8 mouse cellular contexts compared by ENCODE assay signal in genomic region chr17:35439295-35439747, GRCm38 (mm10). TPM values are rescaled to one million over a fixed set of nuclear protein-coding genes. Genes with fewer than 3 reads are reported as not detected.
DNase-seq lines count a peak whose midpoint lies in the region; ATAC-seq and TF ChIP-seq lines count a peak whose summit lies in the region.
"Not testable (repeated sequence)": the region's sequence is repeated elsewhere in the genome, so short reads cannot be mapped to it uniquely, and the experiment has no call there.

No protein-coding gene starts in this region.

- peak overlapping the region; percentile 49 for H3K9ac ChIP-seq in hindbrain, embryonic 15.5 days
- peak overlapping the region; percentile 26; the same call in 1 of the 2 replicates for H3K9ac ChIP-seq in lung, embryonic 15.5 days
- H3K9ac ChIP-seq in neural tube, embryonic 14.5 days (replicated peaks; ENCODE audit: low read depth, low read length): peak overlapping the region; percentile 54

- H3K27ac ChIP-seq in hindbrain, embryonic 15.5 days (replicated peaks); layer of hippocampus, adult 2 months; lung, embryonic 15.5 days; neural tube, embryonic 14.5 days (ENCODE audit: low read depth, low read length): not testable (repeated sequence)

- TF ChIP-seq CTCF in layer of hippocampus, adult 2 months (conservative IDR thresholded peaks at IDR 0.05): not testable (repeated sequence)

- H3K27me3 ChIP-seq in hindbrain, embryonic 15.5 days: peaks cover 10% of the 10 kb centered on the region; the same call in 1 of the 2 replicates
- H3K27me3 ChIP-seq in lung, embryonic 15.5 days: peaks cover 21% of the 10 kb centered on the region
- H3K27me3 ChIP-seq in neural tube, embryonic 14.5 days (ENCODE audit: control insufficient read depth, insufficient read depth, low read length): not testable (repeated sequence)

- peak; percentile 40 for DNase-seq in R1 (ENCODE audit: low read depth, low spot score)
- DNase-seq in embryo, embryonic 11 days: peak; percentile 50
- peak; percentile 29 for DNase-seq in gastrocnemius, postnatal 10 days
- not testable (repeated sequence) for DNase-seq in layer of hippocampus, adult 2 months (ENCODE audit: low spot score in 2 of 2)
- DNase-seq in urinary bladder, postnatal 14 days (ENCODE audit: low spot score): peak; percentile 16

- H3K9me3 ChIP-seq in hindbrain, embryonic 15.5 days; lung, embryonic 15.5 days; neural tube, embryonic 14.5 days (ENCODE audit: control insufficient read depth, low read length): not testable (repeated sequence)

- H3K4me1 ChIP-seq in hindbrain, embryonic 15.5 days (replicated peaks); lung, embryonic 15.5 days; neural tube, embryonic 14.5 days (ENCODE audit: control insufficient read depth, insufficient read depth, low read length): not testable (repeated sequence)

- 2% methylated on average over 46 of the region's 48 CpGs for WGBS in hindbrain, embryonic 15.5 days
- 1% methylated on average over 46 of the region's 48 CpGs for WGBS in lung, embryonic 15.5 days
- under 1% methylated on average over 41 of the region's 48 CpGs for WGBS in neural tube, embryonic 14.5 days

- H3K36me3 ChIP-seq in hindbrain, embryonic 15.5 days; lung, embryonic 15.5 days; neural tube, embryonic 14.5 days (ENCODE audit: control insufficient read depth, insufficient read depth, low read length): not testable (repeated sequence)

- H3K4me3 ChIP-seq in hindbrain, embryonic 15.5 days: peak overlapping the region; percentile 46
- peak overlapping the region; percentile 54 for H3K4me3 ChIP-seq in layer of hippocampus, adult 2 months
- H3K4me3 ChIP-seq in lung, embryonic 15.5 days: peak overlapping the region; percentile 40
- peak overlapping the region; percentile 41 for H3K4me3 ChIP-seq in neural tube, embryonic 14.5 days (ENCODE audit: low read depth, low read length)

- peak overlapping the region; percentile 86 for H3K4me2 ChIP-seq in hindbrain, embryonic 15.5 days
- H3K4me2 ChIP-seq in lung, embryonic 15.5 days: peak overlapping the region; percentile 87
- H3K4me2 ChIP-seq in neural tube, embryonic 14.5 days (ENCODE audit: low read depth, low read length): peak overlapping the region; percentile 84

- ATAC-seq in hindbrain, embryonic 15.5 days (ENCODE audit: low FRiP score, low read depth): peak; percentile 76
- peak; percentile 35; the same call in 1 of the 2 replicates for ATAC-seq in lung, embryonic 15.5 days (ENCODE audit: borderline replicate concordance, extremely low read depth, low FRiP score, low TSS enrichment)
- ATAC-seq in neural tube, embryonic 14.5 days (ENCODE audit: low read depth): peak; percentile 74

RNA-seq across cellular contexts. Expression of gene H2-Q7, which starts 0.4 kb away (rescaled TPM):
- total RNA-seq in gastrocnemius, postnatal 10 days (2021): 1 to 10 TPM in 1 of 2 experiments, under 1 TPM in 1; 0.68 to 1.4 TPM
- polyA plus RNA-seq in hindbrain, embryonic 15.5 days (2015; fragmentation: Nextera tagmentation; extraction: Ambion mirVana): 3.8 and 4.1 TPM in 2 replicates
- under 1 TPM; 0.69 to 0.79 TPM for total RNA-seq in layer of hippocampus, adult 2 months (2021)
- 6.9 and 8.3 TPM in 2 replicates for polyA plus RNA-seq in lung, embryonic 15.5 days (2015; fragmentation: Nextera tagmentation; extraction: Ambion mirVana)
- polyA plus RNA-seq in neural tube, embryonic 14.5 days (2014; fragmentation: Nextera tagmentation; extraction: Ambion mirVana): 4.3 and 5.5 TPM in 2 replicates

RNA-seq across cellular contexts. Expression of gene H2-Q6, which starts 14.7 kb away (rescaled TPM):
- under 1 TPM in 1 of 2 experiments, not detected in 1; 0.43 TPM for total RNA-seq in gastrocnemius, postnatal 10 days (2021)
- polyA plus RNA-seq in hindbrain, embryonic 15.5 days (2015; fragmentation: Nextera tagmentation; extraction: Ambion mirVana): 0.60 and 1.5 TPM in 2 replicates
- total RNA-seq in layer of hippocampus, adult 2 months (2021): not detected
- polyA plus RNA-seq in lung, embryonic 15.5 days (2015; fragmentation: Nextera tagmentation; extraction: Ambion mirVana): 0.76 and 1.1 TPM in 2 replicates
- 0.54 and 1.4 TPM in 2 replicates for polyA plus RNA-seq in neural tube, embryonic 14.5 days (2014; fragmentation: Nextera tagmentation; extraction: Ambion mirVana)

RNA-seq across cellular contexts. Expression of gene H2-Q10, which starts 30.6 kb away (rescaled TPM):
- under 1 TPM; 0.14 to 0.52 TPM for total RNA-seq in gastrocnemius, postnatal 10 days (2021)
- 0.38 and 0.78 TPM in 2 replicates for polyA plus RNA-seq in hindbrain, embryonic 15.5 days (2015; fragmentation: Nextera tagmentation; extraction: Ambion mirVana)
- under 1 TPM; 0.12 to 0.15 TPM for total RNA-seq in layer of hippocampus, adult 2 months (2021)
- 0.64 and 1.7 TPM in 2 replicates for polyA plus RNA-seq in lung, embryonic 15.5 days (2015; fragmentation: Nextera tagmentation; extraction: Ambion mirVana)
- 0.27 TPM in 1 of 2 replicates, not detected in the other for polyA plus RNA-seq in neural tube, embryonic 14.5 days (2014; fragmentation: Nextera tagmentation; extraction: Ambion mirVana)

RNA-seq across cellular contexts. Expression of gene H2-Q4, which starts 59.9 kb away (rescaled TPM):
- 1 to 10 TPM; 5.1 to 6.0 TPM for total RNA-seq in gastrocnemius, postnatal 10 days (2021)
- 1.0 and 1.7 TPM in 2 replicates for polyA plus RNA-seq in hindbrain, embryonic 15.5 days (2015; fragmentation: Nextera tagmentation; extraction: Ambion mirVana)
- total RNA-seq in layer of hippocampus, adult 2 months (2021): 1 to 10 TPM; 1.7 to 2.3 TPM
- 6.3 and 7.6 TPM in 2 replicates for polyA plus RNA-seq in lung, embryonic 15.5 days (2015; fragmentation: Nextera tagmentation; extraction: Ambion mirVana)
- 0.55 and 0.90 TPM in 2 replicates for polyA plus RNA-seq in neural tube, embryonic 14.5 days (2014; fragmentation: Nextera tagmentation; extraction: Ambion mirVana)
